Mouse (Mus musculus): ENCODE results near the gene Stab2. TPM values are rescaled to one million over a fixed set of nuclear protein-coding genes. Genes with fewer than 3 reads are reported as not detected.

Stab2 gene
- polyA plus RNA-seq (2015; fragmentation: Nextera tagmentation; extraction: Ambion mirVana) = 0.17 and 0.46 TPM in 2 replicates

GRCm38 (mm10) chr10:87007385-87008214 lies at the start of gene Stab2:
Gene Stab2 (minus strand): TSS chr10:87008025.
- ATAC-seq (ENCODE audit: low FRiP score, low read depth) = no peak
- H3K4me2 ChIP-seq = no peak within 1 kb of the TSS
- no peaks in the 10 kb centered on the region for H3K27me3 ChIP-seq
- H3K9me3 ChIP-seq = no peaks in the 10 kb centered on the region
- no peaks in the 10 kb centered on the region for H3K4me1 ChIP-seq (replicated peaks)
- no peak within 1 kb of the TSS for H3K9ac ChIP-seq
- H3K27ac ChIP-seq (replicated peaks) = no peak within 1 kb of the TSS
- H3K36me3 ChIP-seq = no peaks in the 10 kb centered on the region
- 66% methylated on average over 8 of the region's 8 CpGs for WGBS
- H3K4me3 ChIP-seq = no peak within 1 kb of the TSS

DNA sequence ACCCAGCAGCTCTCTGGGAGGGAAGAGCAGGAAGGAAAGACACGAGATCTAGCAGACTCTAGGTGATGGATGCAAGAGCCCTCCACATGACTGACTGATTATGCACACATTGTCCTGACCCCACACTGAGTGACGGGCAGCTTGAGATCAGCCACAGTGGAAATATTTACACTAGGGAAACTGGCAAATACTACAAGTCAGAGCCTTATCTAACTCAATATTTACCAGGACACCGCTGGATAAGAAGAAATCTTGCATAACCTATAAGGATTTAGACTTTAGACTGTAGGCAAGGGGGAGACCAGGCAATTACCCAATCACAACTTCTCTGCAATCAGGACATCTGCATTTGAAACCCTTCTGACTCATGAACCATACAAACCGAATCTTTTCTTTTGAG lies 43.9 kb upstream of the Stab2 start:
- WGBS = 64% methylated on average over 4 of the region's 4 CpGs
- H3K4me3 ChIP-seq = no peak overlapping the region
- H3K27ac ChIP-seq (replicated peaks) = no peak overlapping the region
- no peak for ATAC-seq (ENCODE audit: low FRiP score, low read depth)
- H3K4me2 ChIP-seq = no peak overlapping the region
- H3K4me1 ChIP-seq (replicated peaks) = no peaks in the 10 kb centered on the region
- 0 out of 2 replicates have a peak, but pooled peaks cover 4% of the 10 kb centered on the region for H3K27me3 ChIP-seq
- no peak overlapping the region for H3K9ac ChIP-seq
- no peaks in the 10 kb centered on the region for H3K36me3 ChIP-seq
- no peaks in the 10 kb centered on the region for H3K9me3 ChIP-seq

DNA sequence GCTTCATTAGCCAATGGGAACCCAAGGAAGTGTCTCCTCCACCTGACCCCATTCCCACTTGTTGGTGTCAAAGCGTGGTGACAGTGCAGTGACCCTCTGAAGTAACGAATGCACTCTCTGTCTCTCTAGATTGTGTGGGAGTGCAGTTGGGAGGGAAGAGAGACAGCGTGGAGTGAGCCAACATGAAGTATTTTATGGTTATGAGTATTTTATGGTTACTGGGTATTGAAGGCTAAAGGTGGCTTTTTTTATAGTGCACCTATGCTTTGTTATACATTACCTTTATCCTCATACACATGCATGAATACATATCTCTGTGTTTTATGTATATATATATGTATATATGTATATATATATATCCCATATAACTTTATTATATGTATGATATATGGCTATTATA lies 41.4 kb upstream of the Stab2 start:
- Histone ChIP-seq H3K9ac (no peak overlapping the region), H3K36me3 (no peaks in the 10 kb centered on the region), H3K4me2 (no peak overlapping the region), H3K27me3 (no peaks in the 10 kb centered on the region), H3K4me1 (replicated peaks) (no peaks in the 10 kb centered on the region), H3K27ac (replicated peaks) (no peak overlapping the region), H3K9me3 (no peaks in the 10 kb centered on the region), H3K4me3 (no peak overlapping the region)
- 80% methylated on average over 3 of the region's 3 CpGs for WGBS
- ATAC-seq (ENCODE audit: low FRiP score, low read depth) = no peak

DNA sequence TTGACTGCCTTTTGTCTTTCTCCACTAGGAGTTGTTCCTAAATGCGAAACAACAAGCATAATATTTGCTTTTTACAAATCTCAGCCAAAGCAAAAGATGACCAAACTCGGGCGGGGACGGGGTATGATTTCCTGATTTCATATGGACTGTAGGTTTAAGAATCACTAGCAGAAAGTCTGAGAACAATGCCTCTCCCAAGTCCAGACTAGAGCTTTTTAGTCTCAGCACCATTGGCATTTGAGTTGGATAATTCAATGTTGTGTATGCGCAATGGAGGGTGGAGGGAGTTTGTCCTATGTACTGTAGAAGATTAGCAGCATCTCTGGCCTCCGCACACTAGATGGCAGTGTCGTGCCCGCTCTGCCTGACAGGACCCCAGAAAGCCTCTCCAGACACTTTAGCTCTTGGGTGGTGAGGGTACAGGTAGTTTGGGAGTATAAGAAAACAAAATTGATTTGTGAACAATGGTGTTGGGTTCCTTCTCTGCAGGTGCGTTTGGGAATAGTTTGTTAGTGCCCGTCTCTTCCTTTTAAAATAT lies 39.2 kb upstream of the Stab2 start:
- H3K36me3 ChIP-seq = no peaks in the 10 kb centered on the region

GRCm38 (mm10) chr10:87046469-87046868 lies 38.6 kb upstream of the Stab2 start:
- Histone ChIP-seq H3K27me3 (no peaks in the 10 kb centered on the region), H3K27ac (replicated peaks) (no peak overlapping the region), H3K9me3 (no peaks in the 10 kb centered on the region), H3K4me3 (no peak overlapping the region), H3K4me1 (replicated peaks) (no peaks in the 10 kb centered on the region), H3K9ac (no peak overlapping the region), H3K36me3 (no peaks in the 10 kb centered on the region), H3K4me2 (no peak overlapping the region)
- 8% methylated on average over 6 of the region's 6 CpGs for WGBS
- ATAC-seq (ENCODE audit: low FRiP score, low read depth) = no peak

More for the DNA sequence above, 39.2 kb upstream of the Stab2 start:
- H3K4me2 ChIP-seq = no peak overlapping the region
- 87% methylated on average over 10 of the region's 10 CpGs for WGBS
- no peaks in the 10 kb centered on the region for H3K27me3 ChIP-seq
- no peak overlapping the region for H3K4me3 ChIP-seq
- H3K9ac ChIP-seq = no peak overlapping the region
- H3K27ac ChIP-seq (replicated peaks) = no peak overlapping the region
- H3K4me1 ChIP-seq (replicated peaks) = no peaks in the 10 kb centered on the region
- no peaks in the 10 kb centered on the region for H3K9me3 ChIP-seq
- ATAC-seq (ENCODE audit: low FRiP score, low read depth) = no peak

DNA sequence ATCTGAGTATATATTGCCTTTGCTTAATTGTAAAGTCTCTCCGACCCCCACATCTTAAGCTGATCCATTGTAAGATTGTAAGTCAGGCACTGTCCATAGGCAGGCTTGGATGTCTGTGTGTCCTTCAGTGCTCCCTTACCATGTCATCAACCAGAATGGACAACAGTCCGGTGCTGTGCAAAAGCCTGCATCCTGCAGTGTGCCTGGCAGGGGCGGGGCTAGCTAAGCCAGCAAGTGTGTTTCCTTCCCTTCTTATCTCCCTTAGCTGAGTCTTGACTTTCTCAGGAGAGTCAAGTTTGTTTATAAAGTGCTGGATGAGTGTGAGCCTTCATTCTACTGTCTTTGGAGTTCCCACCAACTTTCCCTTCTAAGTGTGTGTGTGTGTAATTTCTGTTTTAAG lies 37.4 kb upstream of the Stab2 start:
- H3K9me3 ChIP-seq = no peaks in the 10 kb centered on the region
- no peaks in the 10 kb centered on the region for H3K27me3 ChIP-seq
- no peaks in the 10 kb centered on the region for H3K36me3 ChIP-seq
- WGBS = 76% methylated on average over 3 of the region's 3 CpGs
- no peak for ATAC-seq (ENCODE audit: low FRiP score, low read depth)
- no peak overlapping the region for H3K4me3 ChIP-seq
- no peak overlapping the region for H3K27ac ChIP-seq (replicated peaks)
- H3K9ac ChIP-seq = no peak overlapping the region
- H3K4me1 ChIP-seq (replicated peaks) = no peaks in the 10 kb centered on the region
- no peak overlapping the region for H3K4me2 ChIP-seq

- no peak overlapping the region for H3K9ac ChIP-seq
- no peaks in the 10 kb centered on the region for H3K9me3 ChIP-seq
- 44% methylated on average over 7 of the region's 7 CpGs for WGBS
- no peaks in the 10 kb centered on the region for H3K36me3 ChIP-seq
- no peak overlapping the region for H3K4me2 ChIP-seq
- ATAC-seq (ENCODE audit: low FRiP score, low read depth) = no peak
- no peaks in the 10 kb centered on the region for H3K27me3 ChIP-seq
- H3K27ac ChIP-seq (replicated peaks) = no peak overlapping the region
- no peak overlapping the region for H3K4me3 ChIP-seq
- H3K4me1 ChIP-seq (replicated peaks) = peaks cover 12% of the 10 kb centered on the region
Observed at GRCm38 (mm10) chr10:87041265-87041664, 33.4 kb upstream of the Stab2 start.

DNA sequence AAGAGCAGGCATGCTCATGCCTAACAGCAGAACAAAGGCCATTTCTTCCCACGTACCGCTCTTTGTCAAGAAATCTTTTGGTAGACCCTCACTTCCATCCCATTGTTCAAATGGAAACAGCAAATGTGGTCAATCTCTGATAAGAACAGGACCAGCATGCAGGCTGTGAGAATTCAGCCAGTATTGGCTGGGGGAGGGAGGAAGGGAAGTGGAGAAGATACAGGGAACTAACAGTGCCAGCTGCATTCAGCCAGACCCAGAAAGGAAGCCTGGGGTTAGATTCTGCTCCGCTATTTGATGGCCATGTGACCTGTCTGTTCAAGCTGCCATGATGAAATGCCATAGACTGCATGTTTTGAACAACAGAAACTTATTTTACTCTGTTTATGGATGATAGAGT lies 32.0 kb upstream of the Stab2 start:
- Histone ChIP-seq H3K9me3 (no peaks in the 10 kb centered on the region), H3K4me3 (no peak overlapping the region), H3K4me1 (replicated peaks) (peaks cover 19% of the 10 kb centered on the region), H3K9ac (no peak overlapping the region), H3K27me3 (no peaks in the 10 kb centered on the region), H3K4me2 (no peak overlapping the region), H3K27ac (replicated peaks) (no peak overlapping the region), H3K36me3 (no peaks in the 10 kb centered on the region)
- no peak for ATAC-seq (ENCODE audit: low FRiP score, low read depth)
- WGBS = 87% methylated on average over 3 of the region's 3 CpGs

- Histone ChIP-seq H3K4me3 (no peak overlapping the region), H3K4me2 (no peak overlapping the region), H3K9me3 (no peaks in the 10 kb centered on the region), H3K27me3 (no peaks in the 10 kb centered on the region), H3K36me3 (no peaks in the 10 kb centered on the region), H3K27ac (replicated peaks) (no peak overlapping the region), H3K9ac (no peak overlapping the region), H3K4me1 (replicated peaks) (peaks cover 19% of the 10 kb centered on the region)
- WGBS = 87% methylated on average over 6 of the region's 6 CpGs
- no peak for ATAC-seq (ENCODE audit: low FRiP score, low read depth)
Observed at GRCm38 (mm10) chr10:87039340-87039739, 31.5 kb upstream of the Stab2 start.

GRCm38 (mm10) chr10:87037062-87037461 lies 29.2 kb upstream of the Stab2 start:
- ATAC-seq (ENCODE audit: low FRiP score, low read depth) = peak; percentile 43; the same call in 1 of the 2 replicates
- WGBS = 21% methylated on average over 5 of the region's 5 CpGs
- Histone ChIP-seq H3K27me3 (no peaks in the 10 kb centered on the region), H3K9ac (no peak overlapping the region), H3K4me2 (peak overlapping the region; percentile 25; the same call in 1 of the 2 replicates), H3K9me3 (no peaks in the 10 kb centered on the region), H3K4me1 (replicated peaks) (peaks cover 19% of the 10 kb centered on the region), H3K36me3 (no peaks in the 10 kb centered on the region), H3K4me3 (no peak overlapping the region), H3K27ac (replicated peaks) (no peak overlapping the region)

DNA sequence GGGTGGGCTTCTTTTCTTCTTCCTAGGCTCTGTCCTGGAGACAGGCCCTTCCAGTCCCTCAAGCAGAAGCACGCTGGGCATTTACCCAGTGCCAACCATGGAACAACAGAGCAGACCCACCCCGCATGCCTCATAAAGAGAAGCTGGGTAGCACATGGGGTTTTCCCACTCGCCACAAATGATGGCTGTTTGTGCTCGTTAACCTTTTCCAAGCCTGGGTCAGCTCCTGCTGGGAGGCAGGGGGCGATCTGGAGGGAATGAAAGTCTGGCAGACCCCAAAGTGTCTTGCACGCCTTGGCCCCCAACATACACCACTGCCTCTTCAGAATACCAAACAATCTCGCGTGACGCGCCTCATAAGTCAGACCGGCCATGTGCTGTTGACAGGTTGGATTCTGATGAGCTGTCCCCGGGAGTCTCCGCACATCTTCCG lies 28.5 kb upstream of the Stab2 start:
- Histone ChIP-seq H3K4me1 (replicated peaks) (peaks cover 19% of the 10 kb centered on the region), H3K27me3 (no peaks in the 10 kb centered on the region), H3K36me3 (no peaks in the 10 kb centered on the region), H3K9me3 (no peaks in the 10 kb centered on the region), H3K27ac (replicated peaks) (no peak overlapping the region), H3K4me3 (no peak overlapping the region), H3K4me2 (peak overlapping the region; percentile 25), H3K9ac (no peak overlapping the region)
- peak; percentile 79 for ATAC-seq (ENCODE audit: low FRiP score, low read depth)
- 12% methylated on average over 14 of the region's 14 CpGs for WGBS

- peak; percentile 43 for ATAC-seq (ENCODE audit: low FRiP score, low read depth)
- Histone ChIP-seq H3K4me3 (no peak overlapping the region), H3K27me3 (no peaks in the 10 kb centered on the region), H3K4me1 (replicated peaks) (peaks cover 19% of the 10 kb centered on the region), H3K4me2 (peak overlapping the region; percentile 25), H3K36me3 (no peaks in the 10 kb centered on the region), H3K9me3 (no peaks in the 10 kb centered on the region), H3K9ac (no peak overlapping the region), H3K27ac (replicated peaks) (no peak overlapping the region)
- 13% methylated on average over 15 of the region's 15 CpGs for WGBS
Observed at GRCm38 (mm10) chr10:87035866-87036265, 28.0 kb upstream of the Stab2 start.
